Mouse (Mus musculus): ENCODE measurements around the gene Gm28044. TPM values are rescaled to one million over a fixed set of nuclear protein-coding genes. Genes with fewer than 3 reads are reported as not detected.
"Not testable (repeated sequence)": the region's sequence is repeated elsewhere in the genome, so short reads cannot be mapped to it uniquely, and the experiment has no call there.

The Gm28044 gene
- polyA plus RNA-seq, 1 experiment = not detected

- no peak for TF ChIP-seq POLR2A (IDR thresholded peaks at IDR 0.05; ENCODE audit: borderline replicate concordance, low read depth, low read length)
- TF ChIP-seq CTCF (IDR thresholded peaks at IDR 0.05; ENCODE audit: low read depth, low read length) = no peak
- peak within 1 kb of the TSS; percentile 95 for H3K4me3 ChIP-seq (ENCODE audit: insufficient read depth, low read length)
- H3K27ac ChIP-seq (ENCODE audit: insufficient read depth, low read depth, low read length) = peak within 1 kb of the TSS; percentile 37
- H3K4me1 ChIP-seq (ENCODE audit: control insufficient read depth, insufficient read depth, low read length) = no peaks in the 10 kb centered on the region
Measured at GRCm38 (mm10) chr13:67305822-67306672, 54.3 kb downstream of the Gm28044 start, which contains the start of gene Zfp457. Zfp457 (minus strand) TSS chr13:67306485.

GRCm38 (mm10) chr13:67278314-67278713 lies 82.0 kb downstream of the Gm28044 start, which contains the start of gene Zfp458:
Zfp458 (minus strand) TSS chr13:67278466.
- Histone ChIP-seq H3K4me3 (ENCODE audit: insufficient read depth, low read length) (no peak within 1 kb of the TSS), H3K4me1 (ENCODE audit: control insufficient read depth, insufficient read depth, low read length) (no peaks in the 10 kb centered on the region), H3K27ac (ENCODE audit: insufficient read depth, low read depth, low read length) (no peak within 1 kb of the TSS)
- TF ChIP-seq POLR2A (IDR thresholded peaks at IDR 0.05; ENCODE audit: borderline replicate concordance, low read depth, low read length) (no peak), CTCF (IDR thresholded peaks at IDR 0.05; ENCODE audit: low read depth, low read length) (no peak)

GRCm38 (mm10) chr13:67269383-67270065 lies 90.8 kb downstream of the Gm28044 start:
- peak overlapping the region; percentile 97 for H3K4me3 ChIP-seq (ENCODE audit: insufficient read depth, low read length)
- not testable (repeated sequence) for H3K27ac ChIP-seq (ENCODE audit: insufficient read depth, low read depth, low read length); H3K4me1 ChIP-seq (ENCODE audit: control insufficient read depth, insufficient read depth, low read length)

- TF ChIP-seq POLR2A (IDR thresholded peaks at IDR 0.05; ENCODE audit: borderline replicate concordance, low read depth, low read length) = no peak
- TF ChIP-seq CTCF (IDR thresholded peaks at IDR 0.05; ENCODE audit: low read depth, low read length) = no peak
- Histone ChIP-seq H3K27ac (ENCODE audit: insufficient read depth, low read depth, low read length) (peak overlapping the region; percentile 65), H3K4me1 (ENCODE audit: control insufficient read depth, insufficient read depth, low read length) (no peaks in the 10 kb centered on the region), H3K4me3 (ENCODE audit: insufficient read depth, low read length) (peak overlapping the region; percentile 97)
Measured at GRCm38 (mm10) chr13:67268568-67269369, 91.6 kb downstream of the Gm28044 start.

Other genes with a start within 250 kb of the Gm28044 start
- gene Rslcan18, start 244.3 kb downstream of the Gm28044 start, polyA plus RNA-seq (2012; ENCODE audit: insufficient read depth, insufficient read length, missing spikeins) = 0.90 and 1.5 TPM in 2 replicates
- 3.1 and 3.8 TPM in 2 replicates for gene Zfp759, start 238.9 kb downstream of the Gm28044 start, polyA plus RNA-seq (2012; ENCODE audit: insufficient read depth, insufficient read length, missing spikeins)
- gene Rsl1, start 187.4 kb downstream of the Gm28044 start, polyA plus RNA-seq (2012; ENCODE audit: insufficient read depth, insufficient read length, missing spikeins) = 9.2 and 11.7 TPM in 2 replicates
- gene Zfp455, start 166.0 kb downstream of the Gm28044 start, polyA plus RNA-seq (2012; ENCODE audit: insufficient read depth, insufficient read length, missing spikeins) = 6.5 and 6.7 TPM in 2 replicates
- 2.5 and 2.7 TPM in 2 replicates for gene Zfp458, start 82.1 kb downstream of the Gm28044 start, polyA plus RNA-seq (2012; ENCODE audit: insufficient read depth, insufficient read length, missing spikeins)
- 0.84 TPM in 1 of 2 replicates, not detected in the other for gene Zfp457, start 54.1 kb downstream of the Gm28044 start, polyA plus RNA-seq (2012; ENCODE audit: insufficient read depth, insufficient read length, missing spikeins)
- gene Zfp595, start 28.0 kb downstream of the Gm28044 start, polyA plus RNA-seq (2012; ENCODE audit: insufficient read depth, insufficient read length, missing spikeins) = 7.0 and 7.9 TPM in 2 replicates
- 5.8 and 6.2 TPM in 2 replicates for gene Zfp953, start 69 bp upstream of the Gm28044 start, polyA plus RNA-seq (2012; ENCODE audit: insufficient read depth, insufficient read length, missing spikeins)
- 1.7 TPM in 1 of 2 replicates, not detected in the other for gene Gm28041, start 15.2 kb upstream of the Gm28044 start, polyA plus RNA-seq (2012; ENCODE audit: insufficient read depth, insufficient read length, missing spikeins)
- 4.5 and 7.1 TPM in 2 replicates for gene Zfp456, start 15.3 kb upstream of the Gm28044 start, polyA plus RNA-seq (2012; ENCODE audit: insufficient read depth, insufficient read length, missing spikeins)
- 13.5 and 14.4 TPM in 2 replicates for gene Zfp429, start 39.3 kb upstream of the Gm28044 start, polyA plus RNA-seq (2012; ENCODE audit: insufficient read depth, insufficient read length, missing spikeins)
- gene Zfp459, start 60.9 kb upstream of the Gm28044 start, polyA plus RNA-seq (2012; ENCODE audit: insufficient read depth, insufficient read length, missing spikeins) = 0.16 TPM in 1 of 2 replicates, not detected in the other
- gene Zfp874a, start 91.1 kb upstream of the Gm28044 start, polyA plus RNA-seq (2012; ENCODE audit: insufficient read depth, insufficient read length, missing spikeins) = 11.4 and 14.8 TPM in 2 replicates
- gene Zfp874b, start 123.7 kb upstream of the Gm28044 start, polyA plus RNA-seq (2012; ENCODE audit: insufficient read depth, insufficient read length, missing spikeins) = 11.2 and 11.4 TPM in 2 replicates
- gene Zfp58, start 140.0 kb upstream of the Gm28044 start, polyA plus RNA-seq (2012; ENCODE audit: insufficient read depth, insufficient read length, missing spikeins) = 6.1 and 8.0 TPM in 2 replicates
- not detected in 2 replicates for gene Gm26965, start 165.6 kb upstream of the Gm28044 start, polyA plus RNA-seq (2012; ENCODE audit: insufficient read depth, insufficient read length, missing spikeins)
- 21.8 and 22.7 TPM in 2 replicates for gene Zfp87, start 165.6 kb upstream of the Gm28044 start, polyA plus RNA-seq (2012; ENCODE audit: insufficient read depth, insufficient read length, missing spikeins)
- gene Zfp748, start 193.3 kb upstream of the Gm28044 start, polyA plus RNA-seq (2012; ENCODE audit: insufficient read depth, insufficient read length, missing spikeins) = 5.9 and 6.3 TPM in 2 replicates
- 9.5 and 10.8 TPM in 2 replicates for gene Zfp729b, start 249.2 kb upstream of the Gm28044 start, polyA plus RNA-seq (2012; ENCODE audit: insufficient read depth, insufficient read length, missing spikeins)